ENCODE assay signal across 25 mouse cellular contexts in genomic region chr6:71475604-71476003, GRCm38 (mm10). TPM values are rescaled to one million over a fixed set of nuclear protein-coding genes. Genes with fewer than 3 reads are reported as not detected.
DNase-seq lines count a peak whose midpoint lies in the region; ATAC-seq and TF ChIP-seq lines count a peak whose summit lies in the region.
"Had no signal": no experiment of that assay in that cellular context is flagged by ENCODE, and none has a peak within 500 bp of the region (broad histone marks: within the 10 kb centered on the region; RNA-seq: fewer than 3 reads in every experiment).

No protein-coding gene starts in this region.

- TF ChIP-seq CTCF in liver, adult 2 months (IDR thresholded peaks at IDR 0.05; ENCODE audit: low read depth, low read length), result no peak
- no peak for TF ChIP-seq CTCF in liver, postnatal 0 days (IDR thresholded peaks at IDR 0.05; ENCODE audit: low read depth)

- no peak overlapping the region for H3K4me3 ChIP-seq in kidney, embryonic 15.5 days (replicated peaks)
- H3K4me3 ChIP-seq in liver, adult 2 months (ENCODE audit: insufficient read depth, low read depth, low read length), result no peak overlapping the region
- H3K4me3 ChIP-seq in liver, postnatal 0 days (ENCODE audit: low read depth, low read length), result no peak overlapping the region
- no peak overlapping the region for H3K4me3 ChIP-seq in intestine, embryonic 16.5 days (ENCODE audit: low read length)
- H3K4me3 ChIP-seq: embryonic facial prominence, embryonic 12.5 days; embryonic facial prominence, embryonic 15.5 days; gastrocnemius, adult 2 months; hindbrain, embryonic 12.5 days had no signal

- no peaks in the 10 kb centered on the region for H3K36me3 ChIP-seq in kidney, embryonic 15.5 days
- no peaks in the 10 kb centered on the region for H3K36me3 ChIP-seq in liver, adult 2 months (ENCODE audit: control insufficient read depth, insufficient read depth, low read length)
- no peaks in the 10 kb centered on the region for H3K36me3 ChIP-seq in liver, postnatal 0 days (replicated peaks; ENCODE audit: insufficient read depth, low read length)
- no peaks in the 10 kb centered on the region for H3K36me3 ChIP-seq in intestine, embryonic 16.5 days (ENCODE audit: control insufficient read depth, insufficient read depth, low read length)
- H3K36me3 ChIP-seq: embryonic facial prominence, embryonic 12.5 days; embryonic facial prominence, embryonic 15.5 days; G1E; hindbrain, embryonic 12.5 days had no signal

- no peak for TF ChIP-seq POLR2A in liver, adult 2 months (IDR thresholded peaks at IDR 0.05; ENCODE audit: extremely low read depth, insufficient read depth, low read length)

- DNase-seq in kidney, adult 8-10 months, result peak; percentile 33 to 57
- peak; percentile 99 for DNase-seq in liver, adult 2 months (ENCODE audit: extremely low read depth, low read depth, low spot score)
- DNase-seq in liver, postnatal 0 days, result no peak
- DNase-seq in adrenal gland, postnatal 10 days, result no peak
- no peak for DNase-seq in lung, postnatal 25 days (ENCODE audit: low spot score)
- DNase-seq: adrenal gland, postnatal 14 days; B cell, adult 2 months; cerebellum, adult 11 months; cerebellum, adult 2 months; cerebellum, adult 9-11 months; cerebellum, postnatal 25 days; forebrain, postnatal 0 days; gastrocnemius, adult 2 months; gastrocnemius, postnatal 14 days; heart, adult 11 months had no signal

- no peak overlapping the region for H3K9ac ChIP-seq in kidney, embryonic 15.5 days
- no peak overlapping the region for H3K9ac ChIP-seq in liver, adult 2 months (ENCODE audit: low read depth, low read length)
- H3K9ac ChIP-seq in liver, postnatal 0 days (replicated peaks), result no peak overlapping the region
- no peak overlapping the region for H3K9ac ChIP-seq in intestine, embryonic 16.5 days (ENCODE audit: low read depth, low read length)
- H3K9ac ChIP-seq: embryonic facial prominence, embryonic 12.5 days; embryonic facial prominence, embryonic 15.5 days; forebrain, postnatal 0 days; hindbrain, embryonic 12.5 days had no signal

- WGBS in kidney, embryonic 15.5 days, result 93% methylated on average over 3 of the region's 3 CpGs
- WGBS in liver, adult 2 months, result 18% methylated on average over 3 of the region's 3 CpGs
- WGBS in liver, postnatal 0 days (ENCODE audit: insufficient replicate concordance), result 73% methylated on average over 3 of the region's 3 CpGs
- 83% methylated on average over 3 of the region's 3 CpGs for WGBS in intestine, embryonic 16.5 days

- no peaks in the 10 kb centered on the region for H3K79me2 ChIP-seq in liver, adult 2 months (ENCODE audit: control insufficient read depth, insufficient read depth, low read length)

- no peak overlapping the region for H3K27ac ChIP-seq in kidney, embryonic 15.5 days
- peak overlapping the region; percentile 91 for H3K27ac ChIP-seq in liver, adult 2 months (replicated peaks; ENCODE audit: insufficient read depth, low read depth, low read length)
- no peak overlapping the region for H3K27ac ChIP-seq in liver, postnatal 0 days (ENCODE audit: low read depth)
- H3K27ac ChIP-seq in intestine, embryonic 16.5 days (ENCODE audit: low read length), result no peak overlapping the region
- H3K27ac ChIP-seq: embryonic facial prominence, embryonic 12.5 days; embryonic facial prominence, embryonic 15.5 days; gastrocnemius, adult 2 months; hindbrain, embryonic 12.5 days had no signal

- H3K4me2 ChIP-seq in kidney, embryonic 15.5 days, result no peak overlapping the region
- no peak overlapping the region for H3K4me2 ChIP-seq in liver, postnatal 0 days (ENCODE audit: low read depth, low read length)
- H3K4me2 ChIP-seq in intestine, embryonic 16.5 days (ENCODE audit: low read depth, low read length), result no peak overlapping the region
- H3K4me2 ChIP-seq: embryonic facial prominence, embryonic 12.5 days; embryonic facial prominence, embryonic 15.5 days; heart, embryonic 11.5 days; hindbrain, embryonic 12.5 days had no signal

- no peak for TF ChIP-seq EP300 in liver, postnatal 0 days (IDR thresholded peaks at IDR 0.05; ENCODE audit: low read depth)

- ATAC-seq in kidney, embryonic 15.5 days (replicated peaks; ENCODE audit: low FRiP score), result no peak
- no peak for ATAC-seq in liver, postnatal 0 days
- peak; percentile 61 for ATAC-seq in intestine, embryonic 16.5 days
- ATAC-seq: forebrain, embryonic 14.5 days; forebrain, postnatal 0 days; Patski had no signal

- H3K4me1 ChIP-seq in kidney, embryonic 15.5 days, result no peaks in the 10 kb centered on the region
- peaks cover 12% of the 10 kb centered on the region for H3K4me1 ChIP-seq in liver, adult 2 months (ENCODE audit: control insufficient read depth, insufficient read depth, low read length)
- H3K4me1 ChIP-seq in liver, postnatal 0 days (ENCODE audit: insufficient read depth), result peaks cover 2% of the 10 kb centered on the region; the same call in 1 of the 2 replicates
- no peaks in the 10 kb centered on the region for H3K4me1 ChIP-seq in intestine, embryonic 16.5 days (ENCODE audit: control insufficient read depth, insufficient read depth, low read length)
- H3K4me1 ChIP-seq: embryonic facial prominence, embryonic 12.5 days; embryonic facial prominence, embryonic 15.5 days; hindbrain, embryonic 12.5 days had no signal

- no peaks in the 10 kb centered on the region for H3K9me3 ChIP-seq in kidney, embryonic 15.5 days (replicated peaks)
- no peaks in the 10 kb centered on the region for H3K9me3 ChIP-seq in liver, postnatal 0 days (ENCODE audit: low read length)
- H3K9me3 ChIP-seq in intestine, embryonic 16.5 days (ENCODE audit: control insufficient read depth, low read length), result no peaks in the 10 kb centered on the region
- H3K9me3 ChIP-seq: embryonic facial prominence, embryonic 12.5 days; embryonic facial prominence, embryonic 15.5 days; G1E; hindbrain, embryonic 12.5 days had no signal

- no peaks in the 10 kb centered on the region for H3K27me3 ChIP-seq in kidney, embryonic 15.5 days
- H3K27me3 ChIP-seq in liver, adult 2 months (ENCODE audit: control insufficient read depth, insufficient read depth, low read length), result no peaks in the 10 kb centered on the region
- no peaks in the 10 kb centered on the region for H3K27me3 ChIP-seq in liver, postnatal 0 days (ENCODE audit: insufficient read depth, low read length)
- no peaks in the 10 kb centered on the region for H3K27me3 ChIP-seq in intestine, embryonic 16.5 days (replicated peaks; ENCODE audit: control insufficient read depth, insufficient read depth, low read length)
- H3K27me3 ChIP-seq: CH12.LX; embryonic facial prominence, embryonic 12.5 days; embryonic facial prominence, embryonic 15.5 days; hindbrain, embryonic 12.5 days; Patski had no signal

RNA-seq across cellular contexts. Expression of gene Rnf103, which starts 18.1 kb away (rescaled TPM):
- polyA plus RNA-seq in kidney, embryonic 15.5 days (2015; fragmentation: Nextera tagmentation; extraction: Ambion mirVana), result 16.7 and 17.2 TPM in 2 replicates
- total RNA-seq in liver, adult 2 months (2014; rRNA removed), result 70.7 and 73.3 TPM in 2 replicates
- 27.2 and 27.7 TPM in 2 replicates for polyA plus RNA-seq in liver, adult 2 months (2012; rRNA removed)
- 24.0 and 28.0 TPM in 2 replicates for polyA plus RNA-seq in liver, postnatal 0 days (2015; fragmentation: Nextera tagmentation; extraction: Ambion mirVana)
- polyA plus RNA-seq in intestine, embryonic 16.5 days (2015; fragmentation: Nextera tagmentation; extraction: Ambion mirVana), result 8.5 and 18.2 TPM in 2 replicates
- 10 to 100 TPM; 29.9 to 32.3 TPM for total RNA-seq in adrenal gland, postnatal 10 days (2021)

RNA-seq across cellular contexts. Expression of gene Rmnd5a, which starts 35.2 kb away (rescaled TPM):
- 14.1 and 14.7 TPM in 2 replicates for polyA plus RNA-seq in kidney, embryonic 15.5 days (2015; fragmentation: Nextera tagmentation; extraction: Ambion mirVana)
- 125 and 136 TPM in 2 replicates for total RNA-seq in liver, adult 2 months (2014; rRNA removed)
- 31.1 and 35.3 TPM in 2 replicates for polyA plus RNA-seq in liver, adult 2 months (2012; rRNA removed)
- polyA plus RNA-seq in liver, postnatal 0 days (2015; fragmentation: Nextera tagmentation; extraction: Ambion mirVana), result 6.3 and 6.6 TPM in 2 replicates
- 9.3 and 10.3 TPM in 2 replicates for polyA plus RNA-seq in intestine, embryonic 16.5 days (2015; fragmentation: Nextera tagmentation; extraction: Ambion mirVana)
- total RNA-seq in adrenal gland, postnatal 10 days (2021), result 10 to 100 TPM; 68.7 to 74.1 TPM

Comparison
In these comparisons a context has a peak if more than half of its experiments do, and no peak if none do; other contexts are left out.
1. DNase-seq: peak in kidney, adult 8-10 months (2 of 2) and liver, adult 2 months (single experiment); none in liver, postnatal 0 days (single experiment), adrenal gland, postnatal 10 days (single experiment) and lung, postnatal 25 days (single experiment).